Mouse (Mus musculus): Measurements from ENCODE around the gene Actl6b.
A peak's percentile ranks its signal among the peaks of the same experiment; 100 is the strongest.

Gene Actl6b

GRCm38 (mm10) chr5:137562965-137563364 is 9.6 kb downstream of the Actl6b start:
- DNase-seq (ENCODE audit: low spot score): no peak

GRCm38 (mm10) chr5:137565744-137566143 is 12.4 kb downstream of the Actl6b start:
- DNase-seq (ENCODE audit: low spot score): no peak

- no peak for DNase-seq (ENCODE audit: low spot score)
Measured at GRCm38 (mm10) chr5:137566416-137566815, 13.1 kb downstream of the Actl6b start.

- no peak for DNase-seq (ENCODE audit: low spot score)
Measured at GRCm38 (mm10) chr5:137568223-137568798, 15.0 kb downstream of the Actl6b start.

- DNase-seq (ENCODE audit: low spot score): no peak
Measured at GRCm38 (mm10) chr5:137569031-137569430, 15.7 kb downstream of the Actl6b start.

- DNase-seq (ENCODE audit: low spot score): peak; percentile 36
Measured at GRCm38 (mm10) chr5:137569665-137570064, 16.3 kb downstream of the Actl6b start, which contains the start of gene Tfr2. Gene Tfr2 (plus strand): TSS chr5:137569840.

GRCm38 (mm10) chr5:137570181-137570580 is 16.9 kb downstream of the Actl6b start:
- DNase-seq (ENCODE audit: low spot score): no peak

GRCm38 (mm10) chr5:137570691-137571586 is 17.6 kb downstream of the Actl6b start:
- no peak for DNase-seq (ENCODE audit: low spot score)

- no peak for DNase-seq (ENCODE audit: low spot score)
Measured at GRCm38 (mm10) chr5:137574470-137574901, 21.2 kb downstream of the Actl6b start.

GRCm38 (mm10) chr5:137580246-137580645 is 26.9 kb downstream of the Actl6b start:
- DNase-seq (ENCODE audit: low spot score): no peak

- no peak for DNase-seq (ENCODE audit: low spot score)
Measured at GRCm38 (mm10) chr5:137582702-137583101, 29.4 kb downstream of the Actl6b start.

GRCm38 (mm10) chr5:137583670-137584169 is 30.4 kb downstream of the Actl6b start:
- DNase-seq (ENCODE audit: low spot score): peak; percentile 29

GRCm38 (mm10) chr5:137584976-137585375 is 31.7 kb downstream of the Actl6b start:
- DNase-seq (ENCODE audit: low spot score): peak; percentile 66

GRCm38 (mm10) chr5:137590507-137590906 is 37.2 kb downstream of the Actl6b start:
- no peak for DNase-seq (ENCODE audit: low spot score)

GRCm38 (mm10) chr5:137595921-137596320 is 42.6 kb downstream of the Actl6b start:
- no peak for DNase-seq (ENCODE audit: low spot score)

- DNase-seq (ENCODE audit: low spot score): peak; percentile 67
Measured at GRCm38 (mm10) chr5:137596601-137597261, 43.4 kb downstream of the Actl6b start.

- DNase-seq (ENCODE audit: low spot score): no peak
Measured at GRCm38 (mm10) chr5:137597625-137598024, 44.3 kb downstream of the Actl6b start.

GRCm38 (mm10) chr5:137598100-137598826 is 44.9 kb downstream of the Actl6b start:
- DNase-seq (ENCODE audit: low spot score): no peak

- DNase-seq (ENCODE audit: low spot score): no peak
Measured at GRCm38 (mm10) chr5:137599600-137599999, 46.3 kb downstream of the Actl6b start.

GRCm38 (mm10) chr5:137600281-137600618 is 46.9 kb downstream of the Actl6b start:
- no peak for DNase-seq (ENCODE audit: low spot score)

GRCm38 (mm10) chr5:137600619-137601364 is 47.5 kb downstream of the Actl6b start, which contains the start of gene Mospd3:
Gene Mospd3 (minus strand): TSS chr5:137601058.
- DNase-seq (ENCODE audit: low spot score): peak; percentile 93
